Mouse (Mus musculus): ENCODE measurements at regions not wholly inside any gene's neighbourhood (a gene's known extent, or its start where the extent isn't known, plus 50 kb on each side); places are given as distances from the start of the nearest gene placed in this dataset.

DNA sequence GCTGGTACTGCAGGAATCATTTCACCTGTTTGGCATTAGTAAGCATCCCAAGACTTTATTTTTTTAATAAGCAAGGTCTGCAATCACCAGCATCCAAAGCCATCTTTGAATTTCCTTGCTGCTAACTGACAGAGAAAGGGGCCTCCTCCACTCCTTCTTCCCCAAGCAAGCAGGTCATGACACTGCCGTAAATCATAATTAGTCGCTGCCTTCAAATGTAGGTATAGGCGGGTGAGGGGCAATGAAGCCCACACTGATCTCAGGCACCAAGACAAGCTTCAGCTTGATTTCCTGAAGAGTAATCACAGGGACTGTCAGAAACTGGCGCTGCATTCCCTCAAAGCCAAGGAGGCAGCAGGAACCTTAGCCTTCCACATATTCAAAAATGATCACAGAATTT, 73.3 kb upstream of the Ptprt start:
- DNase-seq (ENCODE audit: low spot score in 2 of 2), result no peak

DNA sequence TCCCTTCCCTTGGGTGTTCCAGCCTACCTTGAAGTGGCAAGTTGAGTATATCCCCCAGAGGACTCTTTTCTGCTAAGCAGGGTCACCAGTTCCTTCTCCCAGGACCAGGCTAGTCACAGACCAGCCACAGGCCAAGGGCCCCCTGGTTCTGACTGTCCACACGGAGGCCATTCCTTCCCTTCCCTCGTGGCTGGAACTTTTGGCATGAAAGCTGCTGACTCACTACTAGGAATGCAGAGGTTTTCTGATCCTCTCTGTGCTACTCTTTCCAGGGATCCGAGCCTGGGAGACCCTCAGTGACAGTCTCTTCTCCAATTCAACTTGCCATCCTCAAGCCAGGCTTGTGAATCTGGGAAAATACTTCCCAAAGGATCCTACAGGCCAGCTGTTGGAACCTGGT, 59.1 kb upstream of the Ptprt start:
- DNase-seq (ENCODE audit: low spot score in 2 of 2), result no peak

DNA sequence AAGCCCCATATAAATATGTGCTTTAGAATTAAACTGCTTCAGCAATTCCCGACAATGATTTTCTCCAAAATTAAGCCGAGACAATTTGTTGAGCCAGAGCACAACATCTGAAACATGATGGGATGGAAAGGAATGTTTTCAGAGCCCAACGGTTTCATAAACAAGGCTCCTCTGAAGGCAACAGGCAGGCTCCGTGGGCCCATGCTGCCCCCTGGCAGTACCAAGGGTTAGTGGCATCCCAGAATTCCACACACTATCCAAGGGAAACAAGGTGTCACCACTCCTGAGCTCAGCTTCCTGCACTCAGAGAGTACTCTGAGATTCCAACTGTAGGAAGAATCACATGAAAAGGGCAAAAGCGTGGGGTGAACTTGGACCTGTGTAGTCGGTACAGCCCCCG, 57.5 kb upstream of the Ptprt start:
- no peak for DNase-seq (ENCODE audit: low spot score in 2 of 2)

DNA sequence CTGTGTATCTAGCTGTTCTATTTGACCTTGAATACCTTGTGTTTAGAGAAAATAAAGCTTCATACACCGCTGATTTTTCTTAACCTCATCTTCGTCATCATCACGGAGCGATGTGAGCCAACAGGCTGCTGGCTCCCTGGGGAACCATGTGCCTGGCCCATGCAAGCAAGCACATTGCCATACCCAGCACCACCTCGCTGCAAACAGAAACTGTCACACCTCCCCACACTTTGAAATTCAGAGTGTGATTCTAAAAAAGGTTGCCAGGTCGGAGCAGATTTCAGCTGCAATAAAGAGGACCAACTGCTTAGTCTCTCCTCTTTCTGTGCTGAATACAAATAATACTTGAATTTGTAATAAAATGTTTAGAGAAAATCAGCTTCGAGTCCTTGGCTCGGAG, 54.0 kb upstream of the Ptprt start:
- peak in 1 of 2 experiments; percentile 50 for DNase-seq (ENCODE audit: low spot score in 2 of 2)

DNA sequence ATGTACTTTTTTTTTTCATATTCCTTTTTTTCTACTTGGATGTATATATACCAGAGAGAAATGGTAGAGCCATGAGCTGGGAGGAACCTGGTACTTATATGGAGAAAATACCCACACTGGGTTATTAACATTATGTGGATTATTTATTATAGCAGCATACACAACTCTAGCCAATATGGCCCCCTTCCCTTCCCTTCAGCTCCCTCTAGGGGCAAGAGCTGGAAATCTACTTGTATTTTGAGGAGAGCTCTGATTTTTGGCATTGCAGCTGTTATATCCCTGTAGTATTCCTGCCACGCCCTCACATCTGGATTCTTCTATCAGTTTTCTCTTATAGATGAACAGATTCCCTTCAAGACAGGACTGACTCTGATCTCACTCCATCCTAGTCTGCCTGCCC, 52.0 kb upstream of the Ptprt start:
- DNase-seq (ENCODE audit: low spot score in 2 of 2), result no peak

DNA sequence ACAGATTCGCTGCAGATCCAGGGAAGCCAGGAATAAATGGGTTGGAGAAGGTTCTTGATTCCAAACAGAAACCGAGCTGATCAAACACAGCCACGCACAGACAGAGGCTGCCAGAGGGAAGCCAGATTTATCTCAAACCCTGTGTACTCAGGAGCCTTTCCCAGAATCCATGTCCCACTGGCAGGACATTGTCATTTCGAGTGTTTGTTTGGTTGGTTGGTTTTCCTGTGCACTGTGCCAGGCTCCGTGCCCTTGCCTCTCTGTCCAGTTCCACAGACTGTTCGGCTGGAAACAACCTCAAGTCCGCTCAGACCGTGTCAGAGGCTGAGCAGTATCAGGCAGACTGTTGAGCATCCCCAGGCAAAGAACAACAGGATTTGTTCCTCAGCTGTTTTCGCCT, 51.4 kb upstream of the Ptprt start:
- no peak for DNase-seq (ENCODE audit: low spot score in 2 of 2)
